Mouse (Mus musculus) embryonic stem cell, embryonic (primary cell): ENCODE results near the gene Maco1.

ENCODE experiments used
- CTCF ChIA-PET, 4 experiments: fragments of 300-600 bp in 2 of 4; fragments of 350-600 bp in 2 of 4; sonication (Branson Sonifier 250); formaldehyde crosslinking; loops; one replicate each; lab custom pipeline; 2022; ENCODE audit warnings: inconsistent platforms in 2 of 4; lab: Charles Lee
- POLR2A ChIA-PET, 4 experiments: fragments of 300-600 bp in 2 of 4; fragments of 350-600 bp in 2 of 4; sonication (Branson Sonifier 250); formaldehyde crosslinking; loops; one replicate each; lab custom pipeline; 2022; ENCODE audit warnings: antibody characterized with exemption in 4 of 4, inconsistent platforms in 1 of 4; lab: Charles Lee

The Maco1 gene

DNA sequence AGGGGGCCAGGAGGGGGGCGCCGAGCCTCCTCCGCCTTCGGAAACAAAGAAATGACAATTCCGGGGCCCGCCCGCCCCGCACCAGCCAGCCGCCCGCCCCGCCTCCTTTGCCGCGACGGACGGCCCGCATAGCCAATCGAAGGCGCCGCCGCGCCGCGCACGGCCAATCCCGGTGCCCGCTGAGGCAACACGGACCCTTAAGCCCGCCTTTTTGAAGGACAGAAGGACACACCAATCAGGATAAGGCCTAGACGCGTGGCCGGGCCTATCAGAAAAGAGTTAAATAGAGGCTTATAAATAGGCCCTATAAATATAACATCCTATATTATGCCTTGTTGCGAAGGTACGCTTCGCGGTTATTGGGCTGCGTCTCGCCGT lies at the start of gene Maco1:
Gene Maco1 (minus strand): TSS at position 87 of the 378 bp plus-strand sequence.
- POLR2A ChIA-PET = interaction anchor here in 2 of 4 experiments (0.6 to 4.8 kb wide), 16 partner anchors 13 to 1607 kb away, joined by 3 to 27 read pairs (median 4); partner anchors contain the start of genes Rsrp1 (in 2 of the 2), Clic4 (in 1 of the 2) and Mtfr1l (in 1 of the 2)

DNA sequence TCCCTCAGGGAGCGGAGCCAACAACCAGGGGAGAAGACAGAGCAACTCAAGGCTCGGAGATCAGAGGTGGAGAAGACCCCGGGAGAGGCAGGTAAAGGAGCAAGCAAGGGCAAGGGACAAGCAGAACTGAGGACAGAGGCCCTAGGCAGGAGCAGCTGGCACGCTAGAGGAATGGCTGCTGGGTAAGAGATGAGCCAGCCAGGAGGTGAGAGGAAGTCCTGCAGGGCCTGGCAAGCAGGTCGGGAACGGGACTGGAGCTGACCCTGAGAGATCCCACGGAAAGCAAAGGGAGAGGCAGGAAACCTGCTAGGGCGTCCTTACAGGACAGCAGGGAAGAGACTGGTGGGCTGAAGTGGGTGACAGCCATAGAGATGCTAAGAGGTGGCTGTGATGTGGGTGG lies 48.0 kb upstream of the Maco1 start:
- ChIA-PET CTCF (interaction anchor here in 2 of 4 experiments (0.6 to 0.8 kb wide), 2 partner anchors 9 to 113 kb away, joined by 3 to 4 read pairs; no protein-coding TSS in a partner anchor), POLR2A (interaction anchor here in 2 of 4 experiments (0.6 to 0.8 kb wide), 2 partner anchors 16 to 919 kb away, joined by 3 to 5 read pairs; no protein-coding TSS in a partner anchor)

More for the DNA sequence above, at the start of gene Maco1:
- CTCF ChIA-PET = interaction anchor here in 3 of 4 experiments (0.6 to 1.6 kb wide), 6 partner anchors 26 to 68 kb away, joined by 3 to 5 read pairs (median 4); no protein-coding TSS in a partner anchor

DNA sequence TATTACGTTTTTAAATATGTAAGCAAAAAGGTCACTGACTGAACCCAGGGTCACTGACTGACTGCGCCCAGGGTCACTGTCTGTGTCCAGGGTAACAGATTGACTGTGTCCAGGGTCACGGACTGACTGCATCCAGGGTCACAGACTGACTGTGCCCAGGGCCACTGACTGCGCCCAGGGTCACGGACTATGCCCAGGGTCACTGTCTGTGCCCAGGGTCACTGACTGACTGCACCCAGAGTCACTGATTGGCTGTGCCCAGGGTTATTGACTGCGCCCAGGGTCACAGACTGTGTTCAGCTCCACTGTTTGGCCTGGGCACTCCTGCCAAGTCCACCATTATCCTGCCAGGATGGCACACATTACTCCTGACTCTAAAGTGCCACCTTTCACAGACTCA lies 44.1 kb upstream of the Maco1 start:
- ChIA-PET POLR2A (interaction anchor here in 2 of 4 experiments (0.6 to 1.2 kb wide), 2 partner anchors 11 to 1787 kb away, joined by 3 to 4 read pairs; no protein-coding TSS in a partner anchor), CTCF (interaction anchor here in 3 of 4 experiments (0.7 to 1.2 kb wide), 3 partner anchors 14 to 507 kb away, joined by 3 to 4 read pairs (median 3); no protein-coding TSS in a partner anchor)

DNA sequence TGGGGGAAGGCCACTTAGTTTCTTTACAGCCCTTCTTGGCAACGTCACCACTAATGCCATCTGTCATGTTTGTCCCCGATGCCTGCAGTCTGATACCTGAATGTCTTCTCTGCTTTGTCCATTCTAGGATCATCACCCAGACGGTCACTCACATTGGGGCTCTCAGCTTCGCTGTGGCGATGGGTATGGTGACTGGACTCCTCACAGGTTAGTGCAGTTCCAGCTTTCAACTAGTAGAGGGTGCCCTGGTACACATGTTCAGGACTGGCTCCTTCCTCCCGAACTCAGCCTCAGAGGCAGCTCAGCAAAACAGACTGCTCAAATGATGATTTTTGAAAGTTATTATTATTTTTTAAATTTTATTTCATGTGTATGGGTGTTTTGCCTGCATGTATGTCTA lies 39.0 kb upstream of the Maco1 start:
- CTCF ChIA-PET = interaction anchor here (0.6 to 1.9 kb wide), 19 partner anchors 9 to 349 kb away, joined by 3 to 18 read pairs (median 4); partner anchors contain the start of gene Tmem50a (in 1 of the 4)

DNA sequence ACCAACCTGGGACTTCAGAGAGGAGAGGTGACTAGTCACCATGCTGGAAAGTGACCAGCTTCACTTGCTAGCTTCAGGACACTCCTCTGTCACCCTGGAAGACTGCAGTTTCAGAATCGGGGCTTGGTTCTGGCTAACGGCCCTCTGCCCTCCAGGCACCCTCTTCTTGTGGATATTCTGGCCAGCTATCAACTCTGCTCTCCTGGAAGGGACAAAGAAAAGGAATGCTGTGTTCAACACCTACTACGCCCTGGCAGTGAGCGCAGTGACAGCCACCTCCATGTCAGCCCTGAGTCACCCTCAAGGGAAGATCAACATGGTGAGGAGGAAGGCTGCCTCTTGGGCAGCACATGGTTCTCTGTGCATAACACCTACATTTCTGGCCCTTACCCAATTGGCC lies 31.2 kb upstream of the Maco1 start:
- CTCF ChIA-PET = interaction anchor here (0.5 to 2.7 kb wide), 22 partner anchors 8 to 825 kb away, joined by 3 to 21 read pairs (median 5); no protein-coding TSS in a partner anchor

More for the DNA sequence above, 39.0 kb upstream of the Maco1 start:
- POLR2A ChIA-PET = interaction anchor here in 2 of 4 experiments (0.7 to 1.7 kb wide), 4 partner anchors 12 to 31 kb away, joined by 6 to 11 read pairs (median 7); partner anchors contain the start of gene Rsrp1 (in 2 of the 2)

DNA sequence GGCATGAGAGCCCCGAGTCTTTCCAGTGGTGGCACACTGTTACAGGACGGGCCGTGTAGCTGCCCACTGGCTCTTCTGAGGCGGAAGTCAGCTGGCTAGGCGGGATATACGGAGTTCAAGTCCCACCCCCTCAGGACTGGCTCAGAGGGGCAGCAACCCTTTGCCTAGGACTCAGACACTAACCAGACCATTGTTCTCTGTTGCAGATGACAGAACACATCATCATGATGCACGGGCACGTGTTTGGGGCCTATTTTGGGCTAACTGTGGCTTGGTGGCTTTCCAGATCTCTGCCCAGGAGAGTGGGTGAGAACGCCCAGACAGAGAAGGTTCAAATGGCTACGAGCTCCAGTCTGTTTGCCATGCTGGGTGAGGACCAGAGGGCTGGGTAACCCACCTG lies 30.7 kb upstream of the Maco1 start:
- CTCF ChIA-PET = interaction anchor here (0.5 to 2.7 kb wide), 45 partner anchors 8 to 825 kb away, joined by 3 to 21 read pairs (median 3); partner anchors contain the start of genes Cep85 (in 1 of the 4), Ldlrap1 (in 1 of the 4), Rhd (in 1 of the 4) and Tmem50a (in 1 of the 4)

More for the DNA sequence above, 31.2 kb upstream of the Maco1 start:
- POLR2A ChIA-PET = interaction anchor here (0.6 to 2.5 kb wide), 11 partner anchors 8 to 111 kb away, joined by 3 to 13 read pairs (median 3); partner anchors contain the start of genes Maco1 (in 1 of the 4) and Rsrp1 (in 1 of the 4)

DNA sequence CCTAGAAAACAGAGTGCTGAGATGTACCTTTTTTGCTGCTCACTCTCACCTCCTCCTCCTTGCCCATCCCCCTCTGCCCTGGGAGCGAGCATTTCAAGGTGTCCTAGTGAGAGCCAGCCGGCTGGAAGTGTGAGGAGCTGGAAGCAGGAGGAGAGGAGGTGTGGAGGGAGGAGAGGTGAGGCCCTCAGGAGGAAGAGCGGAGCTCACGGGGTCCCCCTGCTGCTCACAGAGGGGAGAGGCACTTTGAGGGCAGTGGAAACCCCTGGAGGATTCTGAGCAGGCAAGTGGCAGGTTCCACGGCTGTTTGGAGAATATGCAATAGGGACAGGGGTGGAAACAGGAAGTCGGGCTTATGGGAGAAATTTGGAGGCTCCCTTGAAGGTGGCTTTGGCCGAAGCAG lies 30.1 kb upstream of the Maco1 start:
- POLR2A ChIA-PET = interaction anchor here in 3 of 4 experiments (0.7 to 2.5 kb wide), 19 partner anchors 8 to 144 kb away, joined by 3 to 13 read pairs (median 3); partner anchors contain the start of genes Rsrp1 (in 2 of the 3), Maco1 (in 1 of the 3) and Rhd (in 1 of the 3)
- CTCF ChIA-PET = interaction anchor here in 3 of 4 experiments (0.5 to 2.7 kb wide), 49 partner anchors 9 to 826 kb away, joined by 3 to 21 read pairs (median 3); partner anchors contain the start of genes Cep85 (in 1 of the 3), Ldlrap1 (in 1 of the 3), Rhd (in 1 of the 3) and Tmem50a (in 1 of the 3)

More for the DNA sequence above, 30.7 kb upstream of the Maco1 start:
- POLR2A ChIA-PET = interaction anchor here in 3 of 4 experiments (0.8 to 2.5 kb wide), 20 partner anchors 9 to 144 kb away, joined by 3 to 13 read pairs (median 3); partner anchors contain the start of genes Rsrp1 (in 2 of the 3) and Maco1 (in 1 of the 3)

DNA sequence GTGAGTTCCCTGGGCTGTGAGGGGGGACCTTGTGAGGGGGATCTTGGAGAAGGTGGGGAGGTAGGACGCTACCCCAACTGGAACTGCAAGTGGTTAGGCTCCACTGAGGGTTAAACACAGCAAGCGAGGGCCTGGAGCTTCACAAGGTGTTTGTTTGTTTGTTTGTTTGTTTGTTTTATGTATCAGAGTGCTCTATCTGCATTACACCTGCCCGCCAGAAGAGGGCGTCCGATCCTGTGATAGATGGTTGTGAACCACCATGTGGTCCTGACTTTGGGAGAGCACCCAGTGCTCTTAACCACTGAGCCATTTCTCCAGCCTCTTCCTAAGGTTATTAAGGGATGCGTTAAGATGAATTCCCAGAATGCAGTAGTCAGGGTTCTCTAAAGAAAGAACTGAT lies 26.9 kb upstream of the Maco1 start:
- POLR2A ChIA-PET = interaction anchor here in 3 of 4 experiments (0.7 to 1.5 kb wide), 8 partner anchors 16 to 176 kb away, joined by 3 to 5 read pairs (median 3); partner anchors contain the start of genes Man1c1 (in 1 of the 3), Rhd (in 1 of the 3) and Rsrp1 (in 1 of the 3)
- CTCF ChIA-PET = interaction anchor here (0.5 to 2.2 kb wide), 38 partner anchors 9 to 346 kb away, joined by 3 to 16 read pairs (median 4); partner anchors contain the start of genes Rhd (in 1 of the 4) and Rsrp1 (in 1 of the 4)

DNA sequence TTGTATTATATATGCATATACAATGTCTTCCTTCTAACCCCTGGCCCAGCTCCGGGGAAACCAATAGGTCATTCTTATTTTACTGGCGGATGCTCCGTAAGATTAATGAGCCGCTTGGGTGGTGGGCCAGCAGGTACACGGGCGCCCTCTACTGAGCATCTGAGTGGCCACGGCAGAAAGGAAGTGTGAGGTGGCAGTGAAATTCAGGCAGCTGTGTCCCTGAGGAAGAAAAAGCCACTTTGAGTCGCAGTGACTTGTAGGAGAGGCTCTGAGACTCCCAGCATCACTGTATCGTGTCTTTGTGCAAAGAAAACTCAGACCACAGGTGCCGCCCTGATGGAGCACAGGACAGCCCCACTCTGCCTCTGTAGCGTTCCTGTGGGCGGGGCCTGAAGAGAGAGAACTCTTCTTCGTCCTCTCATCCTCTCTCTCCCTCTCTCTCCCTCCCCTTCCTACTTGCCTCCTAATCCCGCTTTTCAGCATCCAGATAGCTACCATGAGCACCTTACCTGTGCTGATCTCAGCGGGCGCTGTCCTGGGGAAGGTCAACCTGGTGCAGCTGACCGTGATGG lies 26.4 kb upstream of the Maco1 start:
- ChIA-PET POLR2A (interaction anchor here in 3 of 4 experiments (0.7 to 1.5 kb wide), 10 partner anchors 10 to 175 kb away, joined by 3 to 5 read pairs (median 3); partner anchors contain the start of genes Rsrp1 (in 2 of the 3) and Man1c1 (in 1 of the 3)), CTCF (interaction anchor here (0.5 to 2.2 kb wide), 48 partner anchors 9 to 345 kb away, joined by 3 to 16 read pairs (median 4); partner anchors contain the start of genes Rhd (in 2 of the 4) and Rsrp1 (in 1 of the 4))

DNA sequence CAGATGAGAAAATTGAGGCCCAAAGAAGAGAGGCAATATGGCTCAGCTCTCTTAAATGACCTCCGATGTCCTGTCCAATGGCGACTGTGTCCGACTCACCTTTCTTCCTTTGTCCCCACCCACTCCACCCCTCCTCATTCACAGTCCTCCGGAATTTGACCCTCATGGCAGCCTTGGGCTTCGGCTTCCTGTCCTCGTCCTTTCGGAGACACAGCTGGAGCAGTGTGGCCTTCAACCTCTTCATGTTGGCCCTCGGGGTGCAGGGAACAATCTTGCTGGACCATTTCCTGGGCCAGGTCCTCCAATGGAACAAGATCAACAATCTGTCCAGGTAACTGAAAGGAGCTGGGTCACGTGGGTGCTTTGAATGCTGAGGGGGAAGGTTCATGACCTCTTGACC lies 23.0 kb upstream of the Maco1 start:
- CTCF ChIA-PET = interaction anchor here in 3 of 4 experiments (0.6 to 2.0 kb wide), 6 partner anchors 8 to 1607 kb away, joined by 3 to 7 read pairs (median 4); no protein-coding TSS in a partner anchor
- POLR2A ChIA-PET = interaction anchor here in 3 of 4 experiments (0.6 to 1.9 kb wide), 7 partner anchors 8 to 320 kb away, joined by 3 to 11 read pairs (median 3); partner anchors contain the start of genes Rhd (in 1 of the 3) and Rsrp1 (in 1 of the 3)

DNA sequence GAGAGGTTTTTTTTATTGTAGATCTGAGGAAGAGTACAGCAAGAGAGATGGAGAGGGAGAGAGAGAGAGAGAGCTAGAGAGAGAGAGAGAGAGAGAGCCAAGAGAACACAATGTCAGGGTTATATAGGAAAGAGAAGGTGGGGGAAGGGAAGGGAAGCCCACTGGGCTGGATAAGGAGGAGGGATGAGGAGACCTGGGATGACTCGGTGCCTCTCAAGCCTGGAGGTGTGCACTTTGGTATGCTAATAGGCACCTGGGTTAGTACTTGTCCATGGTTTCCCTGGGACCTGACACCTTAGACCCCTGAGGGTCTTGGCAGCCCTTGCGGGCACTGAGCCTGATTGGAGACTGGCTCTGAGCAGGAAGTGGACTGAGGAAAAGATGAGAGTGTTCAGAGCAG lies 18.8 kb upstream of the Maco1 start:
- CTCF ChIA-PET = interaction anchor here in 2 of 4 experiments (0.6 to 0.8 kb wide), 2 partner anchors 720 to 1928 kb away, joined by 3 read pairs; no protein-coding TSS in a partner anchor
- POLR2A ChIA-PET = interaction anchor here in 2 of 4 experiments (0.8 to 1.6 kb wide), 3 partner anchors 18 to 76 kb away, joined by 3 to 6 read pairs (median 6); partner anchors contain the start of gene Rsrp1 (in 1 of the 2)

DNA sequence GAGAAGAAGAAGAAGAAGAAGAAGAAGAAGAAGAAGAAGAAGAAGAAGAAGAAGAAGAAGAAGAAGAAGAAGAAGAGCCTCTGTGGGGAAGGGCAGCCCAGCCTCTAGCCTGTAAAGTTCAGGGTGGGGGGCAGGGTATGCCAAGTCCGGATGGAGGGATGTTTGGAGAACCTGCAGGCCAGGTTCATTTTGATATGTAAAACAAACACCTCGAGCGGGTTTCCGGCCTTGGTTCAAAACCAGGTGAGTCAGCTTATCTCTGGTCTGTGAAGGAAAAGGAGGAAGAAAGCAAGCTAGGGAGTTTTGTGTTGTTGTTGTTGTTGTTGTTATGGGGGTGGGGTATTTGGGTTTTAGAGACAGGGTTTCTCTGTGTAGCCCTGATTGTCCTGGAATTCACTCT lies 18.3 kb upstream of the Maco1 start:
- ChIA-PET CTCF (interaction anchor here in 2 of 4 experiments (0.8 to 1.0 kb wide), 2 partner anchors 83 to 1927 kb away, joined by 3 read pairs; no protein-coding TSS in a partner anchor), POLR2A (interaction anchor here in 3 of 4 experiments (0.6 to 1.6 kb wide), 6 partner anchors 17 to 303 kb away, joined by 3 to 6 read pairs (median 4); partner anchors contain the start of gene Rsrp1 (in 1 of the 3))

DNA sequence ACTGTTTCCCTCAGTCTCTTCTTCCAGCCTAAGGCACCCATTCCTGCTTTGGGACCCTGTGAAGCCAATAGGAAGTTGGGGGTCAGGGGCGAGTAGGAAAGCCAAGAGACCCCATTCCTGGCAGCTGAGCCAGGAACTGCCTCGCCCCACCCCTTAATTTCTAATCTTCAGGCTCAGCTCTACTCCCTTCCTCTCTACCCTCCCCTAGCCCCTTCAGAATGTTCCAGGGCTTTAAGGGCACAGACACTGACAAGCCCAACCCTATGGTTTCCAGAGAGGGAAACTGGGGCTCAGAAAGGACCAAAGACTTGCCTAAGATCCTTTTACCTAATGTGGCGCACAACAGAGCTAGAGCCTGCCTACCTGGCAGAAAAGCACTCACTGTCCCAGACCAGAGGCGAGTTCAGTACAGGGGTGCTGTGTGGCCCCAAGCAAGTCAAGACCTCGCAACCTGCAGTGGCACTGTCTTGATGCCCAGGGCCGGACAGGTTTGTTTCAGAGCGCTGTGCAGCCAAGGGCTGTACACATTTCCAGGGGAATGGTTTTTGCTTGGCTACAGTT lies 16.8 kb upstream of the Maco1 start:
- POLR2A ChIA-PET = interaction anchor here (0.6 to 3.7 kb wide), 18 partner anchors 10 to 847 kb away, joined by 3 to 27 read pairs (median 5); partner anchors contain the start of genes Rsrp1 (in 2 of the 4), Aunip (in 1 of the 4) and Tmem50a (in 1 of the 4)
- CTCF ChIA-PET = interaction anchor here in 2 of 4 experiments (0.5 to 3.3 kb wide), 8 partner anchors 9 to 624 kb away, joined by 3 to 21 read pairs (median 4); no protein-coding TSS in a partner anchor

DNA sequence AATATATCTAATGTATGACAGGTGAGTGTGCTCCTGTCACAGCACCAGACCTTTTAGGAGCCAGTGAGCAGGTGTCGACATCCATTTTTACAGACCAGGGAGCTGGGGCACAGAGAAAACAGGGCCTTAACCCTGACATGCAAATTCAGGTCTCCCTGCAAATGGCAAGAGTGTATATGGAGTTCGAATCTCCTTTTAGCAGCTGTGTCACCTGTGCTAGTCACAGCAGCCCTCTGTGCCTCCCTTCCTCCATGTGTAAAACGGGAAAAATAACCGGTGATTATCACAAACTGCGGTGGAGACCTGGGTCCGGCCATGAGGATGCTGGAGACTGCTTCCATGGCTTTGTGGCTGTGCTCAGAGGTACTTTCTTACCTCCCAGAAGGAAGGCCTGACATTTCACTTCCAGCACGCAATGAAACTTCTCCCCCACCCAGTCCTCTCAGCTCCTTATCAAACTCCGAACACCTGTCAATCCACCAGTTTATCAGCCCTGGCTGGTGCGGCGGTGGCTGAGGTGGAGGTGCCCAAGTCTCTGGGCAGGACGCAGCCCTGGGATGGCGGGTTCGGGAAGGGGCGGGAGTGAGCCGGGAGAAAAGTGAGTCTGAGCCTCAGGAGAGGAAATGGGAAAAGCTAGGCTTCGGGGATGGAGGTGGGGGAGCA lies 16.1 kb upstream of the Maco1 start:
- POLR2A ChIA-PET = interaction anchor here (0.6 to 3.7 kb wide), 24 partner anchors 7 to 424 kb away, joined by 3 to 27 read pairs (median 4); partner anchors contain the start of genes Rsrp1 (in 2 of the 4), Aunip (in 1 of the 4) and Tmem50a (in 1 of the 4)
- CTCF ChIA-PET = interaction anchor here in 3 of 4 experiments (0.6 to 3.3 kb wide), 12 partner anchors 7 to 1203 kb away, joined by 3 to 21 read pairs (median 4); no protein-coding TSS in a partner anchor

DNA sequence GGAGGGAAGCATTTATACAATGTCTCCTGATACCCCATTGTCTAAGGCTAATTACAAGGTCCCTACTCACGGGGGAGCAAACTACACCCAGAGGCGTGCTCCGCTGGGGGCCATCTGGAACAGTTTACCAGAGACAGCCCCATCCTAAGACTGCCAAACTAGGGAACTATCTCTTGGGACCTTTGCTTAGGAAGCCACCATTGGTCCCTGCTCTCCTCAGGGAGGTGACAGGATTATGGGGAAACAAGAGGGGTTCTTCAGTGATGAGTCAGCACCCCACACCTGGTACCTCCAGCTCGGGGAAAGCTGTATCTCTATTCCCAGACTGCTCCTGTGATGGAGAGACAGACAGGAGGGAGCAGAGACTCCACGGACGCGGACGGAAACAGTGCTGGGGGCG lies 15.3 kb upstream of the Maco1 start:
- ChIA-PET POLR2A (interaction anchor here (0.6 to 3.7 kb wide), 19 partner anchors 8 to 404 kb away, joined by 3 to 27 read pairs (median 3); partner anchors contain the start of genes Rsrp1 (in 2 of the 4), Clic4 (in 1 of the 4) and Tmem50a (in 1 of the 4)), CTCF (interaction anchor here in 3 of 4 experiments (0.6 to 3.3 kb wide), 10 partner anchors 8 to 1204 kb away, joined by 3 to 21 read pairs (median 6); no protein-coding TSS in a partner anchor)
